Mouse (Mus musculus) liver, embryonic 14.5 days (tissue): Measurements from ENCODE around the gene Gpx5.

Experiments
- CTCF ChIP-seq: IDR thresholded peaks from 2 replicates; pipeline ENCODE4 v1.5.1; 2016; ENCODE audit warnings: antibody characterized with exemption, low read depth, control low read depth
- EP300 ChIP-seq: IDR thresholded peaks from 2 replicates; pipeline ENCODE4 v1.6.1; 2016; ENCODE audit warnings: antibody characterized with exemption, low read depth

GRCm38 (mm10) chr13:21237161-21237560, 55.4 kb downstream of the Gpx5 start:
- no peak for TF ChIP-seq CTCF
- TF ChIP-seq EP300, result no peak
